Mouse (Mus musculus) intestine, postnatal 0 days (tissue): ENCODE results near the gene Skint5. TPM values are rescaled to one million over a fixed set of nuclear protein-coding genes. Genes with fewer than 3 reads are reported as not detected.
"Not testable (repeated sequence)": the region's sequence is repeated elsewhere in the genome, so short reads cannot be mapped to it uniquely, and the experiment has no call there.

ENCODE experiments used
- ATAC-seq: fragments of 200-750 bp; cut with Nextera tagmentation; 2 replicates; pipeline ENCODE4 v1.8.0; 2017; ENCODE audit warnings: mild to moderate bottlenecking, moderate TSS enrichment, moderate library complexity
- H3K27ac ChIP-seq: fragments of 300-500 bp; sonication (generic); 2 replicates; pipeline ENCODE4 v1.5.1; 2014; ENCODE audit warnings: mild to moderate bottlenecking, low read depth, low read length, moderate library complexity
- H3K27me3 ChIP-seq: fragments of 300-500 bp; sonication (generic); replicated peaks from 2 replicates; pipeline ENCODE4 v1.6.1; 2014; ENCODE audit warnings: low read length, mixed read lengths; ENCODE audit not compliant: control insufficient read depth, insufficient read depth
- H3K36me3 ChIP-seq: fragments of 300-500 bp; sonication (generic); 2 replicates; pipeline ENCODE4 v1.6.1; 2014; ENCODE audit warnings: mild to moderate bottlenecking, moderate library complexity; ENCODE audit not compliant: control insufficient read depth, insufficient read depth
- H3K4me1 ChIP-seq: fragments of 300-500 bp; sonication (generic); replicated peaks from 2 replicates; pipeline ENCODE4 v1.6.1; 2014; ENCODE audit warnings: antibody characterized with exemption, low read length, mixed read lengths; ENCODE audit not compliant: control insufficient read depth, insufficient read depth
- H3K4me2 ChIP-seq: fragments of 300-500 bp; sonication (generic); replicated peaks from 2 replicates; pipeline ENCODE4 v1.6.1; 2014; ENCODE audit warnings: low read depth, mild to moderate bottlenecking, moderate library complexity
- H3K4me3 ChIP-seq: fragments of 300-500 bp; sonication (generic); 2 replicates; pipeline ENCODE4 v1.5.1; 2014; ENCODE audit warnings: low read depth, low read length
- H3K9ac ChIP-seq: fragments of 300-500 bp; sonication (generic); 2 replicates; pipeline ENCODE4 v1.6.1; 2014; ENCODE audit warnings: mild to moderate bottlenecking, low read depth, low read length
- H3K9me3 ChIP-seq: fragments of 300-500 bp; sonication (generic); 2 replicates; pipeline ENCODE4 v1.6.1; 2016; ENCODE audit warnings: mixed run types; ENCODE audit not compliant: control insufficient read depth
- CTCF ChIP-seq: sonication (generic); IDR thresholded peaks from 2 replicates; pipeline ENCODE4 v1.5.1; 2016; ENCODE audit warnings: low read depth, mild to moderate bottlenecking, control low read depth, antibody characterized with exemption, moderate library complexity
- WGBS: fragments of 180-500 bp; shearing (Covaris S2); extraction: QIAGEN DNeasy Blood & Tissue Kit; methylation state at CpG from one replicate; pipeline ENCODE4 v1.1.7; 2014; 5-methylcytosine and 5-hydroxymethylcytosine counted together
- polyA plus RNA-seq: library from polyadenylated mRNA; unstranded; fragments of >200 nt; fragmentation: Nextera tagmentation; extraction: Ambion mirVana; gene quantifications from 2 replicates; pipeline ENCODE4 v1.2.1, GENCODE M21; 2015

Skint5 gene
- not detected in 2 replicates for polyA plus RNA-seq

DNA sequence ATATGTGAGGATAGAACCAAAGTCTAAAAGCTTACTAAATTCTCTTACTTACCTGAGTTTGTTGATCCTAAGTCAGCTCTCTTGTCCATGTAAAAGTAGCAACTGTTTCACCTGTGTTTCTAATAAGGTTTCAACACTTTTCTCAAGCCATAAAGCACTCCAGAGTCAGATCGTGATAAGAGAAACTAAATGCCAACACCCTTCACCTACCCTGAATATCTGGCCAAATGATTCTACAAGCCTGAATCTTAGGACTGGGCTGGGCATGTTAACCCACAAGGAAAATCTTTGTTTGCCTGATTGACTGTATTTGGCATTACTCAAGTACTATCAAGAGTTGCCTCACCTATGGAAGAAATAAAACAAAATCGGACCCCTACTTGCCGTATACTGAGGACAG lies at the start of gene Skint5:
TSS of gene Skint5 (minus strand) at position 101 of the 400 bp plus-strand sequence.
- no peaks in the 10 kb centered on the region for H3K27me3 ChIP-seq
- 83% methylated on average over 3 of the region's 3 CpGs for WGBS

GRCm38 (mm10) chr4:113957343-113957742 lies 42.0 kb downstream of the Skint5 start:
- no peaks in the 10 kb centered on the region for H3K36me3 ChIP-seq
- no peaks in the 10 kb centered on the region for H3K4me1 ChIP-seq
- H3K4me3 ChIP-seq = no peak overlapping the region
- H3K9me3 ChIP-seq = no peaks in the 10 kb centered on the region
- H3K27ac ChIP-seq = no peak overlapping the region
- no peaks in the 10 kb centered on the region for H3K27me3 ChIP-seq
- no peak overlapping the region for H3K9ac ChIP-seq
- H3K4me2 ChIP-seq = no peak overlapping the region
- no peak for ATAC-seq
- no peak for TF ChIP-seq CTCF
- 22% methylated on average over 1 of the region's 1 CpGs for WGBS

More for the DNA sequence above, at the start of gene Skint5:
- Histone ChIP-seq H3K4me2 (no peak within 1 kb of the TSS), H3K9ac (no peak within 1 kb of the TSS), H3K4me3 (no peak within 1 kb of the TSS), H3K9me3 (no peaks in the 10 kb centered on the region), H3K36me3 (no peaks in the 10 kb centered on the region), H3K4me1 (no peaks in the 10 kb centered on the region), H3K27ac (no peak within 1 kb of the TSS)
- ATAC-seq = no peak
- no peak for TF ChIP-seq CTCF

GRCm38 (mm10) chr4:113764182-113764581 lies 235.1 kb downstream of the Skint5 start:
- Histone ChIP-seq H3K4me1 (no peaks in the 10 kb centered on the region), H3K27ac (no peak overlapping the region), H3K27me3 (no peaks in the 10 kb centered on the region), H3K36me3 (no peaks in the 10 kb centered on the region), H3K4me2 (no peak overlapping the region), H3K4me3 (no peak overlapping the region), H3K9ac (no peak overlapping the region), H3K9me3 (no peaks in the 10 kb centered on the region)
- ATAC-seq = no peak
- WGBS = 28% methylated on average over 1 of the region's 1 CpGs
- TF ChIP-seq CTCF = no peak

DNA sequence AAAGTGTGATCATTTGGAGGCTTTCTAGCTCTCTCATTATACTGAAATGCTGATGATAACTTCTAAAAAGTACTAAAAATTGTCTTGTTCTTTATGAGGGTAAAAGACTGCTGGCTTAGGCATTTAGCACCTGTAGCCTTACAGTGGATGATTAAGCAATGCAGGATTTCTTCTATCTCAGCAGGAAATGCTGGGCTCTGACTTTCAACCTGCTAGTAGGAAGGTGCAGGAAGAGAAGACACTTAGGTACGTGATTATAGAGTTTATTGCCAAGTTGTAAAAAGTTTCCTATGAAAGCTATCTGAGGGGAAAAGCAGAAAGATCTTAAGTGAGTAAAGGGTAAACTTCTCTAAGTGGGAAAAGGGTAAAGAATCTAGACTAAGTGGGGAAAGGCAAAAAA lies 235.6 kb downstream of the Skint5 start:
- H3K4me1 ChIP-seq = no peaks in the 10 kb centered on the region
- no peak for ATAC-seq
- 11% methylated on average over 1 of the region's 1 CpGs for WGBS
- no peak overlapping the region for H3K27ac ChIP-seq
- no peaks in the 10 kb centered on the region for H3K27me3 ChIP-seq
- H3K36me3 ChIP-seq = no peaks in the 10 kb centered on the region
- no peak overlapping the region for H3K9ac ChIP-seq
- no peak overlapping the region for H3K4me2 ChIP-seq
- no peak for TF ChIP-seq CTCF
- no peak overlapping the region for H3K4me3 ChIP-seq
- no peaks in the 10 kb centered on the region for H3K9me3 ChIP-seq

- not testable (repeated sequence) for H3K4me3 ChIP-seq, H3K4me1 ChIP-seq, H3K9ac ChIP-seq, H3K27me3 ChIP-seq, ATAC-seq, H3K27ac ChIP-seq, H3K4me2 ChIP-seq, H3K36me3 ChIP-seq, H3K9me3 ChIP-seq
- 61% methylated on average over 2 of the region's 2 CpGs for WGBS
- TF ChIP-seq CTCF = peak; percentile 63
Measured at GRCm38 (mm10) chr4:113448230-113448629, 551.1 kb downstream of the Skint5 start.

Other genes with a start within 250 kb of the Skint5 start
- gene Skint11, start 163.9 kb upstream of the Skint5 start, polyA plus RNA-seq = not detected in 2 replicates